Mouse (Mus musculus): Measurements from ENCODE around the gene Cel.

GRCm38 (mm10) chr2:28540587-28541227, 22.5 kb downstream of the Cel start:
- no peak for TF ChIP-seq EP300 (IDR thresholded peaks at IDR 0.05; ENCODE audit: low read depth in 1 of 2, low read length in 2 of 2)
- no peak for TF ChIP-seq CTCF (IDR thresholded peaks at IDR 0.05 in 2 of 3, conservative IDR thresholded peaks at IDR 0.05 in 1 of 3; ENCODE audit: control insufficient read depth in 1 of 3, insufficient read depth in 1 of 3, low read depth in 2 of 3, low read length in 3 of 3, poor library complexity in 1 of 3, severe bottlenecking in 1 of 3)
- no peak for TF ChIP-seq POLR2A (IDR thresholded peaks at IDR 0.05; ENCODE audit: control insufficient read depth in 1 of 2, insufficient read depth in 1 of 2, low read depth in 1 of 2, low read length in 2 of 2, poor library complexity in 1 of 2)
- TF ChIP-seq USF1 (IDR thresholded peaks at IDR 0.05; ENCODE audit: low read depth, low read length): no peak
- TF ChIP-seq POLR2AphosphoS5 (IDR thresholded peaks at IDR 0.05; ENCODE audit: borderline replicate concordance, low read depth, low read length): no peak
- TF ChIP-seq MAFK (IDR thresholded peaks at IDR 0.05; ENCODE audit: borderline replicate concordance, low read depth, low read length): no peak
- no peak for TF ChIP-seq ELF1 (IDR thresholded peaks at IDR 0.05; ENCODE audit: low read depth, low read length)
- no peak for TF ChIP-seq UBTF (IDR thresholded peaks at IDR 0.05; ENCODE audit: borderline replicate concordance, insufficient read depth, low read depth, low read length)
- TF ChIP-seq GATA1 (IDR thresholded peaks at IDR 0.05; ENCODE audit: low read depth, low read length): no peak
- no peak for TF ChIP-seq HCFC1 (IDR thresholded peaks at IDR 0.05; ENCODE audit: low read depth, low read length)
- TF ChIP-seq ZNF384 (IDR thresholded peaks at IDR 0.05; ENCODE audit: low read depth, low read length): no peak
- TF ChIP-seq NELFE (IDR thresholded peaks at IDR 0.05; ENCODE audit: low read depth, low read length): no peak
- no peak for TF ChIP-seq MAZ (IDR thresholded peaks at IDR 0.05; ENCODE audit: low read depth, low read length)
